Mouse (Mus musculus) thymus, postnatal 14 days (tissue): ENCODE data around the gene BC049730.
"Not testable (repeated sequence)": the region's sequence is repeated elsewhere in the genome, so short reads cannot be mapped to it uniquely, and the experiment has no call there.

ENCODE experiments used
- DNase-seq: peaks from one replicate; pipeline ENCODE4 v3.0.0; 2021

The BC049730 gene

GRCm38 (mm10) chr7:24708832-24709292 lies at the start of gene BC049730:
BC049730 (plus strand) TSS chr7:24709242.
- DNase-seq, result no peak

GRCm38 (mm10) chr7:24659737-24660357 lies 49.2 kb upstream of the BC049730 start:
- DNase-seq, result no peak

GRCm38 (mm10) chr7:24661118-24661904 lies 47.7 kb upstream of the BC049730 start:
- DNase-seq, result peak; percentile 65

- peak; percentile 89 for DNase-seq
These were observed 46.5 kb upstream of the BC049730 start for GRCm38 (mm10) chr7:24662575-24662974.

- DNase-seq, result no peak
These were observed 44.7 kb upstream of the BC049730 start for GRCm38 (mm10) chr7:24664301-24664700.

- no peak for DNase-seq
These were observed 44.1 kb upstream of the BC049730 start for GRCm38 (mm10) chr7:24664959-24665358.

GRCm38 (mm10) chr7:24671944-24672439 lies 37.0 kb upstream of the BC049730 start:
- no peak for DNase-seq

GRCm38 (mm10) chr7:24676575-24676974 lies 32.5 kb upstream of the BC049730 start, which contains the start of gene Tex101:
Tex101 (minus strand) TSS chr7:24676675.
- DNase-seq, result no peak

GRCm38 (mm10) chr7:24684121-24684520 lies 24.9 kb upstream of the BC049730 start:
- DNase-seq, result peak; percentile 45

- DNase-seq, result not testable (repeated sequence)
These were observed 21.5 kb upstream of the BC049730 start for GRCm38 (mm10) chr7:24687519-24687918.

- DNase-seq, result not testable (repeated sequence)
These were observed 16.3 kb upstream of the BC049730 start for GRCm38 (mm10) chr7:24692693-24693092.

GRCm38 (mm10) chr7:24697891-24698290 lies 11.2 kb upstream of the BC049730 start:
- DNase-seq, result not testable (repeated sequence)

- DNase-seq, result not testable (repeated sequence)
These were observed 6.2 kb upstream of the BC049730 start for GRCm38 (mm10) chr7:24702841-24703240.

- DNase-seq, result no peak
These were observed 6.0 kb downstream of the BC049730 start for GRCm38 (mm10) chr7:24715039-24715438.

GRCm38 (mm10) chr7:24726808-24727207 lies 17.8 kb downstream of the BC049730 start, which contains the start of gene Gm4763:
Gm4763 (minus strand) TSS chr7:24726908.
- not testable (repeated sequence) for DNase-seq

- peak; percentile 6 for DNase-seq
These were observed 27.1 kb downstream of the BC049730 start for GRCm38 (mm10) chr7:24735970-24736670.

- DNase-seq, result no peak
These were observed 41.7 kb downstream of the BC049730 start for GRCm38 (mm10) chr7:24750695-24751094.

GRCm38 (mm10) chr7:24751610-24752009 lies 42.6 kb downstream of the BC049730 start:
- DNase-seq, result no peak

- DNase-seq, result no peak
These were observed 44.4 kb downstream of the BC049730 start for GRCm38 (mm10) chr7:24753476-24753875.

GRCm38 (mm10) chr7:24758520-24758919 lies 49.5 kb downstream of the BC049730 start:
- no peak for DNase-seq

- no peak for DNase-seq
These were observed 51.2 kb downstream of the BC049730 start, which contains the start of gene Cd177 for GRCm38 (mm10) chr7:24760211-24760610. Cd177 (minus strand) TSS chr7:24760311.

- no peak for DNase-seq
These were observed 52.1 kb downstream of the BC049730 start for GRCm38 (mm10) chr7:24761161-24761560.

- DNase-seq, result no peak
These were observed 53.5 kb downstream of the BC049730 start for GRCm38 (mm10) chr7:24762574-24762973.
